Mouse (Mus musculus) C2C12 (cell line): ENCODE measurements at regions not wholly inside any gene's neighbourhood (a gene's known extent, or its start where the extent isn't known, plus 50 kb on each side); places are given as distances from the start of the nearest gene placed in this dataset.

Experiments
- H3K27me3 ChIP-seq: one replicate; pipeline ENCODE4 v1.6.1; 2011; ENCODE audit not compliant: control insufficient read depth, insufficient read depth, insufficient read length
- H3K36me3 ChIP-seq: one replicate; pipeline ENCODE4 v1.6.1; 2011; ENCODE audit not compliant: control insufficient read depth, insufficient read depth
- H3K4me3 ChIP-seq: one replicate; pipeline ENCODE4 v1.5.1; 2011; ENCODE audit warnings: mild to moderate bottlenecking, control low read depth; ENCODE audit not compliant: poor library complexity, insufficient read depth, severe bottlenecking
- H3K79me2 ChIP-seq: one replicate; pipeline ENCODE4 v1.6.1; 2011; ENCODE audit not compliant: control insufficient read depth, insufficient read depth
- H3K79me3 ChIP-seq: one replicate; pipeline ENCODE4 v1.6.1; 2011; ENCODE audit warnings: low read depth, control low read depth
- H3ac ChIP-seq: one replicate; pipeline ENCODE3; 2011; ENCODE audit warnings: low read depth; ENCODE audit not compliant: control insufficient read depth, insufficient read length
- CEBPB ChIP-seq: IDR thresholded peaks from one replicate; pipeline ENCODE4 v1.6.1; 2011; ENCODE audit warnings: low read depth, mild to moderate bottlenecking, control low read depth, moderate library complexity
- CTCF ChIP-seq: IDR thresholded peaks from one replicate; pipeline ENCODE4 v1.5.1; 2011; ENCODE audit not compliant: control insufficient read depth, insufficient read depth, insufficient read length
- FOSL1 ChIP-seq: IDR thresholded peaks from one replicate; pipeline ENCODE4 v1.8.0; 2011; ENCODE audit warnings: mild to moderate bottlenecking, low read length; ENCODE audit not compliant: poor library complexity, insufficient read depth, severe bottlenecking
- MAX ChIP-seq: IDR thresholded peaks from one replicate; pipeline ENCODE4 v1.6.1; 2011; ENCODE audit warnings: mild to moderate bottlenecking, control low read depth
- MYOD1 ChIP-seq: IDR thresholded peaks from one replicate; pipeline ENCODE4 v1.6.1; 2011; ENCODE audit warnings: low read depth; ENCODE audit not compliant: control insufficient read depth, insufficient read length
- MYOG ChIP-seq: IDR thresholded peaks from one replicate; pipeline ENCODE4 v1.6.1; 2011; ENCODE audit not compliant: control insufficient read depth, insufficient read length; ENCODE audit errors: extremely low read depth
- USF1 ChIP-seq: IDR thresholded peaks from one replicate; pipeline ENCODE4 v1.6.1; 2011; ENCODE audit warnings: low read depth, mild to moderate bottlenecking, control low read depth, moderate library complexity

DNA sequence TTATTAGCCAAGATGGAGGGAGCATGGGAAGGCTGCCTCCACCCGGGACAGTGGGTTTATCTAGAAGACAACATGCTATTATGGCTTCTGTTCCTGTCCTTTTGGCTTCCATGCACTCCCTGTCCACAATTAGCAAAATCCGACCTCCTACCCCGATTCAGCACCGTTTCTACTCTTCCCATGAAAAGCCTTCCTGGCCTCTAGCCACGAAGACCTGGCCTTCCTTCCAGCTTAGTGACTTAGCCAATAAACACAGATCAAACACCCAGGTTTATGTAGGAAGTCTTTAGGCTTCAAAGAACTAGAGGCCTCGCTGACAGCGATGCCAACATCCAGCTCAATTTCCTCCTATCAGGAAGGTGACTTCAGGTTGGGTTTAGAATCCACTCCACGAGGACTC lies 338.5 kb upstream of the Zmiz1 start:
- Histone ChIP-seq H3K36me3 (no peaks in the 10 kb centered on the region), H3K79me3 (no peaks in the 10 kb centered on the region), H3K27me3 (no peaks in the 10 kb centered on the region), H3K4me3 (no peak overlapping the region), H3ac (no peak overlapping the region), H3K79me2 (no peaks in the 10 kb centered on the region)
- TF ChIP-seq FOSL1, result no peak
- TF ChIP-seq CEBPB, result no peak
- no peak for TF ChIP-seq MAX
- TF ChIP-seq MYOG, result no peak
- TF ChIP-seq MYOD1, result no peak
- no peak for TF ChIP-seq CTCF
- no peak for TF ChIP-seq USF1

DNA sequence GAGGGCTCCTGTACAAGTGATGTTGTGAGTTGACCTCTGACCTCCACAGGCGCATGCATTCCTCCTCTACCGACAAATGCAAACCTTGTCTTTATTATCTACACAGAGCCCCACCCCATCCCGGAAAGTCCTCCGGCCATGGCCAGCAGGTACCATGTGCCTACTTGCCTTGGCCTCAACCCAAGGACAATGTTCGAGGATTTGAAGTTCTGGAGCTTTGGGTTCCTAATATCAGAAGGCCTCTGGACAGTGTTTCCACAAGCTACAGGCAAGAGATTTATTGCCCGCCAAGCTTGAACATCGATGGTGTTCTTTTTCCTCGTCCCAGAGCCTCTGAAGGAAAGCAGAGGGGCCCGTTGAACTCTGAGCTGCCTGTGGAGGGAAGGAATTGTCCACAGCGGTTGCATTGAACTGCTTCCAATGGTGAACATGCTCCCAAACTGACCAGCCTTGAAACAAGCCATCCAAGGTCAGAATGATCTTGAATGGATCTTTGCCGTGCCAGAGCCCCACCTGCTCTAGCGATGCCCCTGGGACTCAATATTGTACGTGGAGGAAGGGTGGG lies 335.9 kb upstream of the Zmiz1 start:
- TF ChIP-seq FOSL1 (no peak), CTCF (no peak), MYOD1 (no peak), USF1 (no peak), CEBPB (no peak), MYOG (no peak), MAX (no peak)
- Histone ChIP-seq H3K27me3 (no peaks in the 10 kb centered on the region), H3K79me3 (no peaks in the 10 kb centered on the region), H3K36me3 (no peaks in the 10 kb centered on the region), H3ac (no peak overlapping the region), H3K4me3 (no peak overlapping the region), H3K79me2 (no peaks in the 10 kb centered on the region)

DNA sequence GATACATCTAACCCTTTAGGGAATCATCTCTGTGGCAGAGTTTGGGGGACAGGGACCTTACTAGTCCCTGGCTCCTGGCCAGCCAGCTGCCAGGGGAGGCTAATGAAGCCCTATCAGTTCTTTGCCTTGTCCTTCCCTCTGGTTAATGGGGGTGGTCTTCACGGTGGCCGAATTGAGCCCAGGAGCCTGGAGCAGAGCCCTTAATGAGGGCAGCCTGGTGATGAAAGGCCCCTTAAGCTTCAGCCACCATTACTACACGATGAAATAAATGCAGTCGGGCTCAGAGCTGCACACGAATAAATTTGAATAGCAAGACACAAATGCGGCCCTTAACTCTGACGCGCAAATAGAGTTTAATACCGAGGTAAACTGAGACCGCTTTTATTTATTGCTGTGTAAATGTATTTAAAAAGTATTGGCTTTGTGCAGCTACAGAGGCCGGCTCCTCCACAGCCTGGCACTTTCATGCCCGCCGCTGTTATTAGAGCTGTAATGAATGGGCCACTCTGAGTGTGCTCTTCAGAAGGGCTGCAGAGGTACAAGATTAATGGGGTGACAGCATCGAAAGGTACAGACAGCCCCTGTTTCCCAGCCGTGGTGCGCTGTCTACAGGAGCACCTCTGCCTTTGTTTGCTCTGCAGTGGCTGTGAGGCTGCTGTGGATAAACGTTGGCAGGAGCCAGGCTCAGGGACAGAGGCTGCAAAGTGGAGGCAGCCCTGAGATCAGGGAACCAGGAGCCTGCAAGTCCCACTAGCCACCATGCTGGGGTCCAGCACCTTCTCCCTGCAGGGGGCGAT lies 335.2 kb upstream of the Zmiz1 start:
- H3K79me2 ChIP-seq, result no peaks in the 10 kb centered on the region
- H3K79me3 ChIP-seq, result no peaks in the 10 kb centered on the region

DNA sequence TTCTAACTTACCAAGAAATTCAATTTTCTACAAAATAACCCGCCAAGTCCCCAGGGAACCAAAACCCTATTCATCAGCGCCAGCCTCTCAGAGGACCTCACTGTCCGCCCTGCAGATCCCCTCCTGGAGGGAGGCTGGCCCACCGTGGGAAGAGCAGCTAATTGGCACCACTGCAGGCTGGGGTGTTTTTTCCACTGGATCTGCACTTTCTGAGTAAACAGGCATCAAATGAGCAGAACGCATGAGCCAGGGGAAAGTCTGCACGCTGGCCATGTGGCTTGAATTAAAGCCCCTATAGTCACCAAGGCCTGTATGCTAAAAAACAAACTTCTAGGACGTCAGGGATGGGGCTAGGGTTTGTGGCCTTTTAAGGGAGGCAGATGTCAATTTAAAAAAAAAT lies 332.4 kb upstream of the Zmiz1 start:
- no peaks in the 10 kb centered on the region for H3K79me2 ChIP-seq
- no peaks in the 10 kb centered on the region for H3K79me3 ChIP-seq
- H3ac ChIP-seq, result no peak overlapping the region
- TF ChIP-seq CEBPB, result no peak
- TF ChIP-seq FOSL1, result no peak
- no peaks in the 10 kb centered on the region for H3K36me3 ChIP-seq
- no peaks in the 10 kb centered on the region for H3K27me3 ChIP-seq
- no peak overlapping the region for H3K4me3 ChIP-seq

More for the DNA sequence above, 335.2 kb upstream of the Zmiz1 start:
- Histone ChIP-seq H3K27me3 (no peaks in the 10 kb centered on the region), H3ac (no peak overlapping the region), H3K36me3 (no peaks in the 10 kb centered on the region), H3K4me3 (no peak overlapping the region)
- TF ChIP-seq MYOG, result no peak
- TF ChIP-seq CEBPB, result no peak
- TF ChIP-seq MAX, result no peak
- TF ChIP-seq CTCF, result no peak
- no peak for TF ChIP-seq USF1
- TF ChIP-seq FOSL1, result no peak
- no peak for TF ChIP-seq MYOD1

DNA sequence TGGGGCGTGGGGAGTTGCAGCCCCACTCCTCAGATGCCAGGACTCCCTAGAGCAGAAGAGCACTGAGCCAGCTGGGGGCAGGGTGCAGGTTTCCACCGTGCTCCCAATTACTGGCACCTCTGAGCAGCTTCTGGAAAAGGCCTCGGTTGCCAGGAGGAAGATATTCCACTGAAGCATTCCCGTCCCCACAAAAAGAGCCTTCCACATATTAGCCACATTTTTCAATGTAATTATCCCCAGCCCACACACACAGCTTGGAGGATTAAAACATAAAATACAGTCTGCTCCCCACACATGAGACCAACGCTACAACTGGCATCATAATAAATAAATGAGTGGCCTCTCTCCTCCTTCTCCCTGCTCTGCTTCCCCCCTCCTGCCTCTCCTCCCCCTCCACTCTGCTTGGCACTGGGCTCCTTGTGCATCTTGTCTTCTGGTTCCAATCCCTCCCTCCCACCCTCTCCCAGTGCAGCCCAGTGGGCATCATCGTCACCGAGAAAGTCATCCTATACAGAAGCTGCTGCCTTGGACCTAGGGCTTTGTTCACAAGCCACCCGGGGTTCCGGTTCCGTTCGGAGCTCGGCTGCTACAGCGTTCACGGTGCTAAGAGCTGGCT lies 331.3 kb upstream of the Zmiz1 start:
- no peak overlapping the region for H3K4me3 ChIP-seq
- H3K79me3 ChIP-seq, result no peaks in the 10 kb centered on the region
- H3ac ChIP-seq, result no peak overlapping the region
- no peaks in the 10 kb centered on the region for H3K79me2 ChIP-seq
- TF ChIP-seq MAX (no peak), CEBPB (no peak), MYOG (no peak), USF1 (no peak), MYOD1 (no peak), CTCF (no peak), FOSL1 (no peak)
- no peaks in the 10 kb centered on the region for H3K27me3 ChIP-seq
- no peaks in the 10 kb centered on the region for H3K36me3 ChIP-seq

DNA sequence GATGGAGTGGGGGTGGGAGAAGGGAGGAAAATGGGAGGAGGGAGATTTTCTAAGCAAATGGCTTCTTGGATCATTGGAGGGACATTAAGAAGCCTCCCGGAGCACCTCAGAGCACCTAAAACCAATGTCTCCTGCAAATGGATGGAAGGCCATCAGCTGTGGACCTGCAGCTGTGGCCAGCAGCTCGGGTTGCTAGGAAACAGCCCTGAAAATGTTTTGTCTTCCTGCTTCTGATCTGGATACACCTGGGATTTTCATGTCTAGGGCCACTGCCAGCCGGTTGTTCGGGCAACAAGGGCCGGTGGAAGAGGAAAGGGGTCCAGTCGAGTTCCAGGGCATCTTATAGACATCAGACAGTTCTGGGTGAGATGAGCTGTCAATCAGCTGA lies 330.8 kb upstream of the Zmiz1 start:
- H3K4me3 ChIP-seq, result no peak overlapping the region
- TF ChIP-seq FOSL1, result no peak
- no peak for TF ChIP-seq CEBPB
- no peak for TF ChIP-seq MYOD1
- TF ChIP-seq USF1, result no peak
- TF ChIP-seq MAX, result no peak
- TF ChIP-seq MYOG, result no peak
- no peak for TF ChIP-seq CTCF
- no peaks in the 10 kb centered on the region for H3K79me2 ChIP-seq
- no peak overlapping the region for H3ac ChIP-seq
- no peaks in the 10 kb centered on the region for H3K36me3 ChIP-seq
- no peaks in the 10 kb centered on the region for H3K79me3 ChIP-seq
- no peaks in the 10 kb centered on the region for H3K27me3 ChIP-seq
